10 mouse cellular contexts compared by ENCODE assay signal in genomic region chr9:120961466-120961865, GRCm38 (mm10). TPM values are rescaled to one million over a fixed set of nuclear protein-coding genes. Genes with fewer than 3 reads are reported as not detected.
A peak's percentile ranks its signal among the peaks of the same experiment; 100 is the strongest.
DNase-seq lines count a peak whose midpoint lies in the region; ATAC-seq and TF ChIP-seq lines count a peak whose summit lies in the region.
"Had no signal": no experiment of that assay in that cellular context is flagged by ENCODE, and none has a peak within 500 bp of the region (broad histone marks: within the 10 kb centered on the region; RNA-seq: fewer than 3 reads in every experiment).

No protein-coding gene starts in this region.

- TF ChIP-seq POLR2A in ES-Bruce4 (IDR thresholded peaks at IDR 0.05; ENCODE audit: insufficient read depth, low read length): no peak

- H3K9me3 ChIP-seq in kidney, embryonic 16.5 days (ENCODE audit: low read length): no peaks in the 10 kb centered on the region
- H3K9me3 ChIP-seq in ES-Bruce4 (replicated peaks; ENCODE audit: control insufficient read depth, insufficient read depth, low read length, poor library complexity, severe bottlenecking): no peaks in the 10 kb centered on the region
- no peaks in the 10 kb centered on the region for H3K9me3 ChIP-seq in neural tube, embryonic 15.5 days (replicated peaks)

- no peak for TF ChIP-seq CTCF in ES-Bruce4 (IDR thresholded peaks at IDR 0.05; ENCODE audit: low read depth, low read length)

- H3K27ac ChIP-seq in kidney, embryonic 16.5 days (ENCODE audit: low read length): peak overlapping the region; percentile 25; the same call in 1 of the 2 replicates
- H3K27ac ChIP-seq in ES-Bruce4 (ENCODE audit: insufficient read depth, low read length): peak overlapping the region; percentile 76
- 0 out of 2 replicates have a peak overlapping the region, but pooled peaks have one; percentile 33 for H3K27ac ChIP-seq in neural tube, embryonic 15.5 days (replicated peaks)

- no peak overlapping the region for H3K4me2 ChIP-seq in kidney, embryonic 16.5 days (replicated peaks; ENCODE audit: low read depth, low read length)
- H3K4me2 ChIP-seq in neural tube, embryonic 15.5 days: no peak overlapping the region

- peak; percentile 29 for DNase-seq in adrenal gland, postnatal 14 days
- no peak for DNase-seq in adrenal gland, adult 2 months
- DNase-seq in kidney, postnatal 4 days: no peak
- DNase-seq in urinary bladder, postnatal 4 days (ENCODE audit: low spot score in 2 of 2): no peak
- DNase-seq in layer of hippocampus, postnatal 25 days (ENCODE audit: extremely low spot score in 1 of 2, low spot score in 1 of 2): no peak
- DNase-seq: embryo, embryonic 11 days had no signal

- peaks cover 93% of the 10 kb centered on the region for H3K36me3 ChIP-seq in kidney, embryonic 16.5 days (ENCODE audit: insufficient read depth, low read length)
- peaks cover 33% of the 10 kb centered on the region for H3K36me3 ChIP-seq in ES-Bruce4 (ENCODE audit: control insufficient read depth, insufficient read depth, low read length, poor library complexity, severe bottlenecking)
- peaks cover 70% of the 10 kb centered on the region for H3K36me3 ChIP-seq in neural tube, embryonic 15.5 days

- TF ChIP-seq EP300 in ES-Bruce4 (IDR thresholded peaks at IDR 0.05; ENCODE audit: insufficient read depth, low read depth, low read length): no peak

- no peak overlapping the region for H3K4me3 ChIP-seq in kidney, embryonic 16.5 days (ENCODE audit: low read length)
- H3K4me3 ChIP-seq in ES-Bruce4 (ENCODE audit: low read depth, low read length): no peak overlapping the region
- H3K4me3 ChIP-seq in neural tube, embryonic 15.5 days (replicated peaks): no peak overlapping the region

- 75% methylated on average over 3 of the region's 3 CpGs for whole genome bisulfite sequencing in kidney, embryonic 16.5 days
- 80% methylated on average over 3 of the region's 3 CpGs for WGBS in neural tube, embryonic 15.5 days

- no peak overlapping the region for H3K9ac ChIP-seq in kidney, embryonic 16.5 days (replicated peaks; ENCODE audit: low read length)
- no peak overlapping the region for H3K9ac ChIP-seq in ES-Bruce4 (ENCODE audit: low read depth, poor library complexity, severe bottlenecking)
- H3K9ac ChIP-seq in neural tube, embryonic 15.5 days (replicated peaks): no peak overlapping the region

- no peaks in the 10 kb centered on the region for H3K27me3 ChIP-seq in kidney, embryonic 16.5 days (ENCODE audit: insufficient read depth, low read length)
- no peaks in the 10 kb centered on the region for H3K27me3 ChIP-seq in ES-Bruce4 (ENCODE audit: control insufficient read depth, insufficient read depth, low read length, poor library complexity, severe bottlenecking)
- no peaks in the 10 kb centered on the region for H3K27me3 ChIP-seq in neural tube, embryonic 15.5 days (replicated peaks)

- peaks cover 28% of the 10 kb centered on the region for H3K4me1 ChIP-seq in kidney, embryonic 16.5 days (ENCODE audit: insufficient read depth, low read length)
- H3K4me1 ChIP-seq in ES-Bruce4 (ENCODE audit: control insufficient read depth, insufficient read depth, low read length): peaks cover 7% of the 10 kb centered on the region
- peaks cover 29% of the 10 kb centered on the region for H3K4me1 ChIP-seq in neural tube, embryonic 15.5 days

- ATAC-seq in kidney, embryonic 16.5 days (ENCODE audit: low FRiP score, low TSS enrichment): no peak
- no peak for ATAC-seq in neural tube, embryonic 15.5 days (ENCODE audit: low FRiP score)
- ATAC-seq: forebrain, embryonic 16.5 days had no signal

RNA-seq across cellular contexts. Expression of gene Ctnnb1, which starts 32.5 kb away (rescaled TPM):
- 696 and 727 TPM in 2 replicates for total RNA-seq in adrenal gland, postnatal 14 days (2021)
- 100 to 1,000 TPM; 723 to 888 TPM for total RNA-seq in adrenal gland, adult 2 months (2021)
- 78.3 and 197 TPM in 2 replicates for polyA plus RNA-seq in adrenal gland, adult 2 months (2012; rRNA removed)
- 639 and 663 TPM in 2 replicates for polyA plus RNA-seq in kidney, embryonic 16.5 days (2015; fragmentation: Nextera tagmentation; extraction: Ambion mirVana)
- polyA plus RNA-seq in ES-Bruce4 (2011; ENCODE audit: insufficient read depth, insufficient read length, low read depth, missing spikeins): 826 and 830 TPM in 2 replicates
- polyA plus RNA-seq in neural tube, embryonic 15.5 days (2015; fragmentation: Nextera tagmentation; extraction: Ambion mirVana): 288 and 326 TPM in 2 replicates
- 100 to 1,000 TPM; 606 to 645 TPM for total RNA-seq in layer of hippocampus, postnatal 25 days (2021)

Comparison
In these comparisons a context has a peak if more than half of its experiments do, and no peak if none do; other contexts are left out.
1. H3K27ac ChIP-seq: peak in every context shown above with its lines; median percentile 76 in ES-Bruce4; 33 in neural tube, embryonic 15.5 days; 25 in kidney, embryonic 16.5 days.